Mouse (Mus musculus): ENCODE results near the gene Sde2. TPM values are rescaled to one million over a fixed set of nuclear protein-coding genes. Genes with fewer than 3 reads are reported as not detected.

Gene Sde2
- polyA plus RNA-seq (2012; rRNA removed; ENCODE audit: low replicate concordance) = 1.9 and 2.2 TPM in 2 replicates

DNA sequence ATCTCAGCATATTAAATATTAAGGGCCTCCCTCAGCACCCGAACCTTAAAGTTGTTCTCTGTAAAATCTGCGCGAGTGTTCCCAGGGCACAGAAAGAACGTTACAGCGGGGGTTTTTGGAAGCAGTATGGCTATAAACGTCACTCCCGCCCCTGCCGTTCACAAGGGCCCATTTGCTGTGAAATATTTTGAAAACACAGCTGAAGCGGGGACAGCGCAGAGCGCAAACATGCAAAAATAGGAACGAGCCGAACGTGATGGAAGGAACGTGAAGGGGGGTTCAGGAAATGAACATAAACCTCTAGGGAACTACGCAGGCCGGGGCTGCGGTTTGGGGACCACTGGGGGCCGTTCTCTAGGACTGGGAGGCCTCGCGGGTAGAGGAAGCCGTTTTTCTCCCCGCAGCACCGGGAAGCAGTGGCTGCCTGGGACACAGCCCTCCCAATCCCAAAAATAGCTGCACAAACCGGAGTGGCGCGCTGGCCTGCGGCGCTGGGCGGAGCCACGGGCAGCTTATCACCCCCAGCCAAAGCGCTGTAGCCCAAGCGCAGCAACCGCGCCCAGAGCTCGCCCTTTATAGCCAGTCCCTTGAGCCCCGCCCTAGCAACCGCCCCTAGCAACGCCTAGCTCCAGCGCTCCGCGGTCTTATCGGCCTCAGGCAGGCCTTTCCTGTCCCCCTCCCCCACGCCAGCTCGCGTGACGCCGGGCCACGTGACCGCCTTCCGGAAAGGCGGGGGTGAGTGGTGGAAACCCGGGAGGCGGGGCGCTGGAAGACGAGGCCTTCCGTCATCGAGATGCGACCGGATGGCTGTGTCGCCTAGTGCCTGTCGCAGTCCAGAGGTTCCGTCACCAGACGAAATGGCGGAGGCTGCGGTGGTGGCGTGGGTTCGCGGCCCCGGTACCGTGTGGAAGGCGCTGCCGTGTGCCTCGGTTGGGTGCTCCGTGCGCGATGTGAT lies at the start of gene Sde2:
Sde2 (plus strand) TSS at position 812 of the 955 bp plus-strand sequence.

DNA sequence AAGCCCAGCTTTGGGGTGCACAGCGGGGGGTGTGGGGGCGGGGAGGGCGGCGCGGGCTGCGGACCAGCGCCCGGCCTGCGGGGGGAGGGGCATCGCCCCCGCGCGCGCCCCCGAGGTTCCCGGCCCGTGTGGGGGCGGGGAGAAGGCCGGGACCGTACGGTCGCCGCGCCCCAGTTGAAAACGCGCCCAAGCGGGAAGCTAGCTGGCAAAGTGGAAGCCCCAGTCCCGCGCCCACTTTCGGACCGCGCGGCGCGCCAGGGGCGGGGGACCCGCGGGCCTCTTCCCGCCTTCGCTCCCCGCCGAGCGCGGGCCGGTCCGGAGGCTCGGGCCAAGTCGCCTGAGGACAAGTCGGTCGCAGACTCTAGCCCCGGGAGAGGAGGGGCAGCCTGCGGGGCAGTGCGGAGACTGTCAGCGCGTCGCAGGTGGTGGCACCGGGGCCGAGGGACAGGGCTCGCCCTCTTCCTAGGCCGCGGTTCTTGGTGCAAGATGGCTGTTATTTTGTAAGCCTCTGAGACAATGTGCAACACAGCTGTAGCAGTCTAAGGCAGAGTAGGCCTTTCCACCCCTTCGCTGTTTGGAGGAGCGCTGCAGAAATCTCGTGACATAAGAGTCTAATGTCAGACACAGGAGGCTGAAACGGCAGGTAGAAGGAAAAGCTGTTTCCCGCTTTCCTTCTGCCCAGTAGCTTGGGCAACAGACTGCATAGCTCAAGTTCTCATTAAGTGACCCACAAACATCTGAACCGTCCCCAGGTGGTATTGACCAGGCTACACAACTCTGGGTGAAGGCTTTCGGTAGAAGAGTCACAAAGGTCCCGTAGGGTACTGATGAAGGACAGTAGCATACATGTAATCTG lies 36.8 kb upstream of the Sde2 start, which contains the start of gene H3f3a:
H3f3a (minus strand) TSS at position 59 of the 856 bp plus-strand sequence.

DNA sequence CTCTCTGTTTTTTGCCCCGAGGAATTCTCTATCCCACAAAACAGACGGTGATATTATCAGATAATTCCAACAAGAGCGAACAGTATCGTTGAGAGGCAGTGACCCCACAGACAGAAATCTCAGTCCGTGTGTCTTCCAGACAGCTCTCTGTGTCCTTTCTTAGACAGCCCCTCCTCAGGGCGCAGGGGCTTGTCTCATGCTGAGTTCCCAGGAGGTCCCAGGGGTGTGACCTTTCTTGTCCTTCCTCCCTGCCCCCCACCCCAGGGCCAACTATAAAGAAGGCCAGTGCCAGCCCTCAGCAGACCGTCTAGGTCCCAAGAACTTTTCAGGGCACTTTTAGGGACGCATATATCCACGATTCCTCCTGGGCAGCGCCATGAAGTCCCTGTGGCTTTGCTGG lies 41.9 kb downstream of the Sde2 start, which contains the start of gene Lefty2:
Lefty2 (plus strand) TSS at position 301 of the 400 bp plus-strand sequence.

DNA sequence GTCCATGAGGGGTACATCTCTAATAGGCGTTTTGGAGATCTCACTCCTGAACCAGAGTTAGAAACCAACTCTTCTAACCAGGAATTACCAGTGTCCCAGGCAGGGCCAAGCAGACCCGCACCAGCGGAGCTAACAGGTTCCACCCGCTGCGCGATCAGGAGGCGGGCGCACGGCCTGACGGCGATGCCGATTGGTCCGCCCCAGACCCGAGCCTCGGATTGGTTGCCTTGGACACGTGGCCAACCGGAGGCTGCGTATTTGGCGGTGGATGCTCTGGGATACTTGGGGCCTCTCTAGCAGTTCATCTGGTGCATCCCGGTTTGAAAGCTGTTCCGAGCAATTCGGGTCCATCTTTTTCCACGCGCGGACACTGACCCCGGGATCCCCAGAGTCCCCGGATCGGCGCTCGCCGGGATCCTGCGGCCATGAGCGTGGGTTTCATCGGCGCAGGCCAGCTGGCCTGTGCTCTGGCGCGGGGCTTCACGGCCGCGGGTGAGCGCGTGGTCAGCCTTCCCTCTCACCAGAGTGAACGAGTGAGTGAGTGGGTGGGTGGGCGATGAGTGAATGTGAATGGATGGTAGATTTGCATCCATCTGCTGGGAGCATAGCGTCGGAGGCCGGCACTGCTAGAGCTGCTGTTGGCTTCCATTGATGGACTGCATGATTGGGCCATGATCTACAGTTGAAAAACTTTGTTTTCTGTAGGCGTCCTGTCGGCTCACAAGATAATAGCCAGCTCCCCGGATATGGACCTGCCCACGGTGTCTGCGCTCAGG lies 53.3 kb downstream of the Sde2 start, which contains the start of gene Pycr2:
Pycr2 (plus strand) TSS at position 255 of the 776 bp plus-strand sequence.

Other genes with a start within 250 kb of the Sde2 start
- gene Lin9, start 210.0 kb upstream of the Sde2 start, polyA plus RNA-seq (2012; rRNA removed; ENCODE audit: low replicate concordance) = 1.2 and 1.3 TPM in 2 replicates
- not detected in 2 replicates for gene Mixl1, start 154.1 kb upstream of the Sde2 start, polyA plus RNA-seq (2012; rRNA removed; ENCODE audit: low replicate concordance)
- gene Acbd3, start 125.1 kb upstream of the Sde2 start, polyA plus RNA-seq (2012; rRNA removed; ENCODE audit: low replicate concordance) = 5.5 and 6.4 TPM in 2 replicates
- gene H3f3a, start 37.2 kb upstream of the Sde2 start, polyA plus RNA-seq (2012; rRNA removed; ENCODE audit: low replicate concordance) = 83.1 TPM in 2 replicates
- not detected in 2 replicates for gene Lefty2, start 42.0 kb downstream of the Sde2 start, polyA plus RNA-seq (2012; rRNA removed; ENCODE audit: low replicate concordance)
- gene Pycr2, start 53.2 kb downstream of the Sde2 start, polyA plus RNA-seq (2012; rRNA removed; ENCODE audit: low replicate concordance) = 28.4 and 32.0 TPM in 2 replicates
- gene Lefty1, start 83.9 kb downstream of the Sde2 start, polyA plus RNA-seq (2012; rRNA removed; ENCODE audit: low replicate concordance) = 4.3 and 5.2 TPM in 2 replicates
- 16.7 and 35.3 TPM in 2 replicates for gene Tmem63a, start 91.2 kb downstream of the Sde2 start, polyA plus RNA-seq (2012; rRNA removed; ENCODE audit: low replicate concordance)
- gene Ephx1, start 169.8 kb downstream of the Sde2 start, polyA plus RNA-seq (2012; rRNA removed; ENCODE audit: low replicate concordance) = 11.5 and 41.9 TPM in 2 replicates
- not detected in 2 replicates for gene 9130409I23Rik, start 200.1 kb downstream of the Sde2 start, polyA plus RNA-seq (2012; rRNA removed; ENCODE audit: low replicate concordance)